Mouse (Mus musculus): ENCODE measurements around the gene Soga1.

DNA sequence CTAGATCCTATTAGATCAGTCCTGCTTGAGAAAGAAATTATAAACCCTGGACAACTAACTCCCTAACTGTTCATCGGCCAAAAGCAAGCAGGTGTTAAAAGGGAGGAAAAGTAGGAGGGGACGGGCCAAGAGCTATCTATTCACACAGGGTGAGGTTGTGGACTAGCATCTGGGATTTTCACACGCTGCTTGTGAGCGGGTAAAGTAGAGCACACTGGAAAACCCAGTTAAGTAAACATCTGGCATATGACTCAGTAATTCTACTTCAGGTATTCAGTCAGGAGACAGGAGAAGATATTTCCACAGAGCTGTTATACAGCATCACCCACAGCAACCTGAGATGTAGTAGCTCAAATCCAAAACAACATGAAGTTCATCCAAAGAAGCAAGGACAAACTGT lies 39.5 kb upstream of the Soga1 start:
- TF ChIP-seq CTCF (IDR thresholded peaks at IDR 0.05; ENCODE audit: low read depth) (no peak), EP300 (optimal IDR thresholded peaks at IDR 0.05) (no peak)

All from stomach, postnatal 0 days (tissue).